Mouse (Mus musculus) embryonic fibroblast, embryonic 13.5 days (primary cell): ENCODE measurements around the gene Akap2.

Experiments
- CTCF ChIP-seq: IDR thresholded peaks from 2 replicates; pipeline ENCODE4 v1.5.1; 2011; ENCODE audit warnings: mild to moderate bottlenecking, control low read depth, low read length, moderate library complexity, borderline replicate concordance; ENCODE audit not compliant: insufficient read depth
- POLR2A ChIP-seq: IDR thresholded peaks from 2 replicates; pipeline ENCODE4 v1.6.1; 2011; ENCODE audit warnings: low read depth, mild to moderate bottlenecking, control low read depth, low read length, moderate library complexity

GRCm38 (mm10) chr4:57794547-57794946, 77.1 kb downstream of the Akap2 start:
- no peak for TF ChIP-seq CTCF
- no peak for TF ChIP-seq POLR2A
